Mouse (Mus musculus) neural tube, embryonic 15.5 days (tissue): ENCODE data around the gene Pate4. TPM values are rescaled to one million over a fixed set of nuclear protein-coding genes. Genes with fewer than 3 reads are reported as not detected.

ENCODE experiments used
- ATAC-seq: fragments of 200-750 bp; cut with Nextera tagmentation; 2 replicates; pipeline ENCODE4 v1.8.0; 2017; ENCODE audit warnings: mild to moderate bottlenecking, moderate TSS enrichment, moderate library complexity; ENCODE audit not compliant: low FRiP score
- H3K27ac ChIP-seq: fragments of 300-500 bp; sonication (generic); replicated peaks from 2 replicates; pipeline ENCODE4 v1.5.1; 2015; ENCODE audit warnings: mild to moderate bottlenecking, inconsistent platforms
- H3K27me3 ChIP-seq: fragments of 300-500 bp; sonication (generic); replicated peaks from 2 replicates; pipeline ENCODE4 v1.6.1; 2015; ENCODE audit warnings: inconsistent platforms
- H3K36me3 ChIP-seq: fragments of 300-500 bp; sonication (generic); 2 replicates; pipeline ENCODE4 v1.6.1; 2015; ENCODE audit warnings: inconsistent platforms
- H3K4me1 ChIP-seq: fragments of 300-500 bp; sonication (generic); 2 replicates; pipeline ENCODE4 v1.6.1; 2015; ENCODE audit warnings: inconsistent platforms
- H3K4me2 ChIP-seq: fragments of 300-500 bp; sonication (generic); 2 replicates; pipeline ENCODE4 v1.6.1; 2015; ENCODE audit warnings: inconsistent platforms, mild to moderate bottlenecking, moderate library complexity
- H3K4me3 ChIP-seq: fragments of 300-500 bp; sonication (generic); replicated peaks from 2 replicates; pipeline ENCODE4 v1.5.1; 2015; ENCODE audit warnings: mild to moderate bottlenecking, inconsistent platforms
- H3K9ac ChIP-seq: fragments of 300-500 bp; sonication (generic); replicated peaks from 2 replicates; pipeline ENCODE4 v1.6.1; 2015; ENCODE audit warnings: mild to moderate bottlenecking, inconsistent platforms
- H3K9me3 ChIP-seq: fragments of 300-500 bp; sonication (generic); replicated peaks from 2 replicates; pipeline ENCODE4 v1.6.1; 2016; ENCODE audit warnings: inconsistent platforms
- WGBS: fragments of 180-500 bp; shearing (Covaris S2); methylation state at CpG from one replicate; pipeline ENCODE4 v1.1.7; 2015; ENCODE audit warnings: mixed read lengths; 5-methylcytosine and 5-hydroxymethylcytosine counted together
- polyA plus RNA-seq: library from polyadenylated mRNA; unstranded; fragments of >200 nt; fragmentation: Nextera tagmentation; extraction: Ambion mirVana; gene quantifications from 2 replicates; pipeline ENCODE4 v1.2.1, GENCODE M21; 2015

Pate4 gene
- polyA plus RNA-seq, 1 experiment from 2014 or later, result not detected

- peaks cover 18% of the 10 kb centered on the region for H3K4me1 ChIP-seq
- WGBS, result 90% methylated on average over 3 of the region's 3 CpGs
Observed at GRCm38 (mm10) chr9:35567995-35568394, 43.7 kb downstream of the Pate4 start.

GRCm38 (mm10) chr9:35564536-35565240, 47.1 kb downstream of the Pate4 start:
- Histone ChIP-seq H3K4me3 (no peak overlapping the region), H3K9ac (no peak overlapping the region), H3K36me3 (peaks cover 29% of the 10 kb centered on the region), H3K9me3 (no peaks in the 10 kb centered on the region), H3K4me2 (no peak overlapping the region), H3K4me1 (peaks cover 22% of the 10 kb centered on the region), H3K27ac (no peak overlapping the region), H3K27me3 (no peaks in the 10 kb centered on the region)
- WGBS, result 96% methylated on average over 5 of the region's 5 CpGs
- ATAC-seq, result no peak

More at GRCm38 (mm10) chr9:35567995-35568394, 43.7 kb downstream of the Pate4 start:
- no peak overlapping the region for H3K9ac ChIP-seq
- H3K27ac ChIP-seq, result no peak overlapping the region
- H3K4me3 ChIP-seq, result no peak overlapping the region
- H3K9me3 ChIP-seq, result no peaks in the 10 kb centered on the region
- H3K27me3 ChIP-seq, result no peaks in the 10 kb centered on the region
- ATAC-seq, result no peak
- H3K4me2 ChIP-seq, result no peak overlapping the region
- peaks cover 20% of the 10 kb centered on the region for H3K36me3 ChIP-seq

DNA sequence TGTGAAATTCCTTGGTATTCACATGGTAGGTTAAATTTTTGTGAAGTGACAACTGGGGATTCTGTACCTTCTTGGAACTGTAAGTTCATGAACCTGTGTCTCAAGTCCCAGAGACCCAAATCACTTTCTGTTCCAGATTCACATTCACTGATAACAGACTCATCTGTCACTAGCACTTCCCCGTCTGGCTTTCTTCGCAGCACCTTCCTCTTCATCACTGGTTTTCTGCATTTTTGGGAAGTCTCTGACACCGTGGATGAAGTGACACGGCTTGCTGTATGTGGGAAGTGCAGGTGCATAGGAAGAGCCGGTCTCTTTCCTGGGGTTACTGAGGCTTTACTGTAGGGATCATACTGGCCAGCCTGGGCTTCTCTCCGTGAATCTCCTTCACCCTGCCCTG, 50.2 kb downstream of the Pate4 start:
- Histone ChIP-seq H3K4me3 (no peak overlapping the region), H3K36me3 (peaks cover 20% of the 10 kb centered on the region), H3K9ac (no peak overlapping the region), H3K27me3 (no peaks in the 10 kb centered on the region), H3K4me1 (peaks cover 24% of the 10 kb centered on the region), H3K9me3 (no peaks in the 10 kb centered on the region), H3K27ac (no peak overlapping the region), H3K4me2 (no peak overlapping the region)
- WGBS, result 92% methylated on average over 6 of the region's 6 CpGs
- ATAC-seq, result no peak

- H3K9ac ChIP-seq, result no peak overlapping the region
- no peak overlapping the region for H3K4me3 ChIP-seq
- no peak for ATAC-seq
- no peaks in the 10 kb centered on the region for H3K9me3 ChIP-seq
- WGBS, result 96% methylated on average over 11 of the region's 11 CpGs
- no peak overlapping the region for H3K27ac ChIP-seq
- no peak overlapping the region for H3K4me2 ChIP-seq
- H3K36me3 ChIP-seq, result peaks cover 17% of the 10 kb centered on the region
- H3K4me1 ChIP-seq, result peaks cover 24% of the 10 kb centered on the region
- H3K27me3 ChIP-seq, result no peaks in the 10 kb centered on the region
Observed at GRCm38 (mm10) chr9:35561076-35561475, 50.7 kb downstream of the Pate4 start.

- peak; percentile 90 for ATAC-seq
- peak overlapping the region; percentile 88 for H3K27ac ChIP-seq
- H3K4me3 ChIP-seq, result peak overlapping the region; percentile 74
- peak overlapping the region; percentile 73 for H3K9ac ChIP-seq
- no peaks in the 10 kb centered on the region for H3K27me3 ChIP-seq
- peak overlapping the region; percentile 93 for H3K4me2 ChIP-seq
- no peaks in the 10 kb centered on the region for H3K9me3 ChIP-seq
- H3K36me3 ChIP-seq, result peaks cover 12% of the 10 kb centered on the region
- peaks cover 24% of the 10 kb centered on the region for H3K4me1 ChIP-seq
- WGBS, result 2% methylated on average over 31 of the region's 31 CpGs
Observed at GRCm38 (mm10) chr9:35559009-35559890, 52.5 kb downstream of the Pate4 start.

DNA sequence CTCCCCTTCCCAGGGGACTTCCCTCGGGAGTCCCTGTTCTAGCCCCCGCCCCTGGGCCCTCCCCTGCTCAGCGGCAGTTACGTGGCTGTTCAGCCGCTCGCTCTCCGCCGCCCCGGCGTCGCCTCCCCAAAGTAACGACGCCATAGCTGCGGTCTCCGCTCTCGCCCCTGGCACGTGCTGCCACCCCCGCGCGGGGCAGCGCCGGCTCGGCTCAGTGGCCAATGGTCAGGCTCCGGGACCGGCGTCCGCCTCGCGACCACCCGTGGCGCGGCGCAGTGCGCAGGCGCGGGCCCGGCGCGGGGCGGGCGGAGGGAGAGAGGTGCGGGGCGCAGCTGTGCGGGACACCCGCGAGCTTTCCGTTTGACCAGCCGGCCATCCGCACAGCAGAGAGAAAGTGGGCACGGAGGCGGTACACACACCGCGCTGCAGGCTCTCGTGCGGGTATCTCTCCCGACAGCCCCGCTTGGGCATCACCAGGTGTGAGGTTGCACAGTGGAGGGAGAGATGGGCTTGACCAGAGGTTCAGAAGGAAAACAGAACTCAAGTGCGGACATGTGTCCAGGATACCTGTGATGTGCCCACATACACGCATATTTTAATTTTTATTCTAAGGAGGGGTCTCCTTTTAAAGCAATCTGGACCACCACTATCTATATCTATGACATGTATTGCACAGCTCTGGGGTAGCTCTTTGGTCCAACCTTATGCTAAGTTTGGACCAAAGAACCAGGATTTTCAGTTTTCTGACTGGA, 53.3 kb downstream of the Pate4 start, which contains the start of the genes Ddx25 and Pus3:
Ddx25 (minus strand) TSS at position 272 of the 752 bp plus-strand sequence.
Pus3 (plus strand) TSS at position 339 of the 752 bp plus-strand sequence.
- H3K27me3 ChIP-seq, result no peaks in the 10 kb centered on the region
- H3K9me3 ChIP-seq, result no peaks in the 10 kb centered on the region
- peak within 1 kb of the TSS; percentile 93 for H3K4me2 ChIP-seq
- WGBS, result 2% methylated on average over 55 of the region's 59 CpGs
- peaks cover 18% of the 10 kb centered on the region for H3K36me3 ChIP-seq
- peaks cover 24% of the 10 kb centered on the region for H3K4me1 ChIP-seq
- peak within 1 kb of the TSS; percentile 74 for H3K4me3 ChIP-seq
- peak; percentile 86 for ATAC-seq
- H3K27ac ChIP-seq, result peak within 1 kb of the TSS; percentile 88
- peak within 1 kb of the TSS; percentile 73 for H3K9ac ChIP-seq

Other genes starting within 250 kb of the Pate4 start
- gene Cdon, start 190.8 kb downstream of the Pate4 start, polyA plus RNA-seq, result 3.3 and 3.6 TPM in 2 replicates
- not detected in 2 replicates for gene Gm1113, start 93.7 kb downstream of the Pate4 start, polyA plus RNA-seq
- gene Ddx25, start 53.4 kb downstream of the Pate4 start, polyA plus RNA-seq, result 25.6 and 30.2 TPM in 2 replicates
- 15.5 and 16.9 TPM in 2 replicates for gene Pus3, start 53.3 kb downstream of the Pate4 start, polyA plus RNA-seq
- gene Pate2, start 41.7 kb downstream of the Pate4 start, polyA plus RNA-seq, result 0.89 and 0.97 TPM in 2 replicates
- gene Hyls1, start 41.5 kb downstream of the Pate4 start, polyA plus RNA-seq, result 15.0 and 15.7 TPM in 2 replicates
- not detected in 2 replicates for gene Pate3, start 36.3 kb upstream of the Pate4 start, polyA plus RNA-seq
- not detected in 2 replicates for gene Pate1, start 75.4 kb upstream of the Pate4 start, polyA plus RNA-seq
- gene Gm17677, start 129.1 kb upstream of the Pate4 start, polyA plus RNA-seq, result not detected in 2 replicates
- gene Gm17727, start 166.2 kb upstream of the Pate4 start, polyA plus RNA-seq, result not detected in 2 replicates
- gene Gm27235, start 178.2 kb upstream of the Pate4 start, polyA plus RNA-seq, result not detected in 2 replicates
- not detected in 2 replicates for gene D730048I06Rik, start 178.2 kb upstream of the Pate4 start, polyA plus RNA-seq
- not detected in 2 replicates for gene 9230110F15Rik, start 232.2 kb upstream of the Pate4 start, polyA plus RNA-seq